Mouse (Mus musculus): Measurements from ENCODE around the gene Zdhhc22. TPM values are rescaled to one million over a fixed set of nuclear protein-coding genes. Genes with fewer than 3 reads are reported as not detected.

Zdhhc22 gene
- total and polyA plus RNA-seq, 2 experiments from 2014 or later, result not detected

- Histone ChIP-seq H3K4me1 (ENCODE audit: control insufficient read depth, insufficient read depth) (no peaks in the 10 kb centered on the region), H3K27ac (ENCODE audit: low read depth) (no peak overlapping the region), H3K9me3 (replicated peaks; ENCODE audit: control insufficient read depth, low read length) (no peaks in the 10 kb centered on the region), H3K4me3 (ENCODE audit: low read depth, low read length) (no peak overlapping the region), H3K36me3 (replicated peaks; ENCODE audit: control insufficient read depth, insufficient read depth, low read length) (peaks cover 69% of the 10 kb centered on the region), H3K9ac (replicated peaks; ENCODE audit: low read depth, low read length) (no peak overlapping the region), H3K4me2 (ENCODE audit: low read depth, low read length) (no peak overlapping the region), H3K27me3 (ENCODE audit: control insufficient read depth, insufficient read depth, low read length) (no peaks in the 10 kb centered on the region)
- no peak for TF ChIP-seq EP300 (IDR thresholded peaks at IDR 0.05; ENCODE audit: low read depth)
- TF ChIP-seq CTCF (IDR thresholded peaks at IDR 0.05; ENCODE audit: low read depth), result no peak
- 90% methylated on average over 11 of the region's 11 CpGs for WGBS
- ATAC-seq (ENCODE audit: insufficient read depth, low read depth) (no peak), DNase-seq (ENCODE audit: low spot score) (no peak)
These were observed 28.5 kb downstream of the Zdhhc22 start for GRCm38 (mm10) chr12:86961589-86962344.

- ATAC-seq (ENCODE audit: insufficient read depth, low read depth), result no peak
- Histone ChIP-seq H3K9me3 (replicated peaks; ENCODE audit: control insufficient read depth, low read length) (no peaks in the 10 kb centered on the region), H3K4me3 (ENCODE audit: low read depth, low read length) (no peak overlapping the region), H3K27ac (ENCODE audit: low read depth) (no peak overlapping the region), H3K27me3 (ENCODE audit: control insufficient read depth, insufficient read depth, low read length) (no peaks in the 10 kb centered on the region), H3K36me3 (replicated peaks; ENCODE audit: control insufficient read depth, insufficient read depth, low read length) (peaks cover 75% of the 10 kb centered on the region), H3K9ac (replicated peaks; ENCODE audit: low read depth, low read length) (no peak overlapping the region), H3K4me2 (ENCODE audit: low read depth, low read length) (no peak overlapping the region), H3K4me1 (ENCODE audit: control insufficient read depth, insufficient read depth) (no peaks in the 10 kb centered on the region)
- DNase-seq (ENCODE audit: low spot score), result no peak
- TF ChIP-seq CTCF (IDR thresholded peaks at IDR 0.05; ENCODE audit: low read depth), result no peak
- no peak for TF ChIP-seq EP300 (IDR thresholded peaks at IDR 0.05; ENCODE audit: low read depth)
- 90% methylated on average over 3 of the region's 3 CpGs for WGBS
These were observed 29.4 kb downstream of the Zdhhc22 start for GRCm38 (mm10) chr12:86960791-86961335.

GRCm38 (mm10) chr12:86960138-86960537 is 30.1 kb downstream of the Zdhhc22 start:
- Histone ChIP-seq H3K36me3 (replicated peaks; ENCODE audit: control insufficient read depth, insufficient read depth, low read length) (peaks cover 76% of the 10 kb centered on the region), H3K4me2 (ENCODE audit: low read depth, low read length) (no peak overlapping the region), H3K9ac (replicated peaks; ENCODE audit: low read depth, low read length) (no peak overlapping the region), H3K4me1 (ENCODE audit: control insufficient read depth, insufficient read depth) (no peaks in the 10 kb centered on the region), H3K9me3 (replicated peaks; ENCODE audit: control insufficient read depth, low read length) (no peaks in the 10 kb centered on the region), H3K27ac (ENCODE audit: low read depth) (no peak overlapping the region), H3K27me3 (ENCODE audit: control insufficient read depth, insufficient read depth, low read length) (no peaks in the 10 kb centered on the region), H3K4me3 (ENCODE audit: low read depth, low read length) (no peak overlapping the region)
- ATAC-seq (ENCODE audit: insufficient read depth, low read depth), result no peak
- 85% methylated on average over 15 of the region's 15 CpGs for WGBS
- no peak for DNase-seq (ENCODE audit: low spot score)
- no peak for TF ChIP-seq CTCF (IDR thresholded peaks at IDR 0.05; ENCODE audit: low read depth)
- TF ChIP-seq EP300 (IDR thresholded peaks at IDR 0.05; ENCODE audit: low read depth), result no peak

- no peak overlapping the region for H3K9ac ChIP-seq (replicated peaks; ENCODE audit: low read depth, low read length)
- 92% methylated on average over 5 of the region's 5 CpGs for WGBS
- no peak for ATAC-seq (ENCODE audit: insufficient read depth, low read depth)
- no peaks in the 10 kb centered on the region for H3K9me3 ChIP-seq (replicated peaks; ENCODE audit: control insufficient read depth, low read length)
- H3K4me2 ChIP-seq (ENCODE audit: low read depth, low read length), result no peak overlapping the region
- no peak overlapping the region for H3K4me3 ChIP-seq (ENCODE audit: low read depth, low read length)
- peaks cover 72% of the 10 kb centered on the region for H3K36me3 ChIP-seq (replicated peaks; ENCODE audit: control insufficient read depth, insufficient read depth, low read length)
- no peaks in the 10 kb centered on the region for H3K27me3 ChIP-seq (ENCODE audit: control insufficient read depth, insufficient read depth, low read length)
- no peaks in the 10 kb centered on the region for H3K4me1 ChIP-seq (ENCODE audit: control insufficient read depth, insufficient read depth)
- H3K27ac ChIP-seq (ENCODE audit: low read depth), result no peak overlapping the region
- no peak for DNase-seq (ENCODE audit: low spot score)
- no peak for TF ChIP-seq EP300 (IDR thresholded peaks at IDR 0.05; ENCODE audit: low read depth)
- no peak for TF ChIP-seq CTCF (IDR thresholded peaks at IDR 0.05; ENCODE audit: low read depth)
These were observed 30.6 kb downstream of the Zdhhc22 start for GRCm38 (mm10) chr12:86959661-86960060.

GRCm38 (mm10) chr12:86958558-86958957 is 31.7 kb downstream of the Zdhhc22 start:
- H3K4me1 ChIP-seq (ENCODE audit: control insufficient read depth, insufficient read depth), result no peaks in the 10 kb centered on the region
- no peak overlapping the region for H3K4me3 ChIP-seq (ENCODE audit: low read depth, low read length)
- no peak for ATAC-seq (ENCODE audit: insufficient read depth, low read depth)
- no peaks in the 10 kb centered on the region for H3K27me3 ChIP-seq (ENCODE audit: control insufficient read depth, insufficient read depth, low read length)
- TF ChIP-seq CTCF (IDR thresholded peaks at IDR 0.05; ENCODE audit: low read depth) (no peak), EP300 (IDR thresholded peaks at IDR 0.05; ENCODE audit: low read depth) (no peak)
- no peak for DNase-seq (ENCODE audit: low spot score)
- H3K27ac ChIP-seq (ENCODE audit: low read depth), result no peak overlapping the region
- 83% methylated on average over 5 of the region's 5 CpGs for WGBS
- no peak overlapping the region for H3K4me2 ChIP-seq (ENCODE audit: low read depth, low read length)
- H3K9me3 ChIP-seq (replicated peaks; ENCODE audit: control insufficient read depth, low read length), result no peaks in the 10 kb centered on the region
- H3K9ac ChIP-seq (replicated peaks; ENCODE audit: low read depth, low read length), result no peak overlapping the region
- peaks cover 67% of the 10 kb centered on the region for H3K36me3 ChIP-seq (replicated peaks; ENCODE audit: control insufficient read depth, insufficient read depth, low read length)

Data from heart, postnatal 0 days (tissue).